Mouse (Mus musculus) testis, adult 2 months (tissue): ENCODE results near the gene Krt7.

Experiments used
- CTCF ChIP-seq: fragments of 200-500 bp; IDR thresholded peaks from 2 replicates; pipeline ENCODE4 v1.5.1; 2012; ENCODE audit warnings: low read depth, mild to moderate bottlenecking, inconsistent platforms, low read length, moderate library complexity; ENCODE audit not compliant: control insufficient read depth, insufficient read depth, insufficient replicate concordance
- POLR2A ChIP-seq: fragments of 200-500 bp; IDR thresholded peaks from 2 replicates; pipeline ENCODE4 v1.6.1; 2012; ENCODE audit warnings: low read depth, mild to moderate bottlenecking, inconsistent platforms, low read length, moderate library complexity; ENCODE audit not compliant: control insufficient read depth

GRCm38 (mm10) chr15:101479666-101480060, 68.8 kb downstream of the Krt7 start:
- TF ChIP-seq CTCF (no peak), POLR2A (no peak)
